Mouse (Mus musculus) forebrain, embryonic 10.5 days (tissue): ENCODE measurements around the gene Ripk1. TPM values are rescaled to one million over a fixed set of nuclear protein-coding genes. Genes with fewer than 3 reads are reported as not detected.

ENCODE experiments used
- DNase-seq: peaks from one replicate; pipeline ENCODE4 v3.0.0-alpha.2; 2017; ENCODE audit warnings: low spot score; ENCODE audit errors: extremely low spot score
- H3K27ac ChIP-seq: fragments of 300-500 bp; sonication (generic); 2 replicates; pipeline ENCODE4 v1.5.1; 2016; ENCODE audit warnings: mild to moderate bottlenecking
- H3K27me3 ChIP-seq: fragments of 300-500 bp; sonication (generic); 2 replicates; pipeline ENCODE4 v1.6.1; 2016; ENCODE audit warnings: mild to moderate bottlenecking; ENCODE audit not compliant: poor library complexity, severe bottlenecking
- H3K36me3 ChIP-seq: fragments of 300-500 bp; sonication (generic); replicated peaks from 2 replicates; pipeline ENCODE4 v1.6.1; 2016; ENCODE audit warnings: mild to moderate bottlenecking, moderate library complexity
- H3K4me1 ChIP-seq: fragments of 300-500 bp; sonication (generic); 2 replicates; pipeline ENCODE4 v1.6.1; 2016
- H3K4me3 ChIP-seq: fragments of 300-500 bp; sonication (generic); 2 replicates; pipeline ENCODE4 v1.5.1; 2016; ENCODE audit warnings: mild to moderate bottlenecking, moderate library complexity
- H3K9me3 ChIP-seq: fragments of 300-500 bp; sonication (generic); 2 replicates; pipeline ENCODE4 v1.6.1; 2016; ENCODE audit warnings: mild to moderate bottlenecking, moderate library complexity
- WGBS: fragments of 180-500 bp; shearing (Covaris S2); methylation state at CpG from one replicate; pipeline ENCODE4 v1.1.7; 2016; 5-methylcytosine and 5-hydroxymethylcytosine counted together
- polyA plus RNA-seq: library from polyadenylated mRNA; unstranded; fragments of >200 nt; fragmentation: Nextera tagmentation; extraction: Ambion mirVana; gene quantifications from 2 replicates; pipeline ENCODE4 v1.2.1, GENCODE M21; 2016

Ripk1 gene
- polyA plus RNA-seq, 1 experiment from 2014 or later: 7.0 TPM

DNA sequence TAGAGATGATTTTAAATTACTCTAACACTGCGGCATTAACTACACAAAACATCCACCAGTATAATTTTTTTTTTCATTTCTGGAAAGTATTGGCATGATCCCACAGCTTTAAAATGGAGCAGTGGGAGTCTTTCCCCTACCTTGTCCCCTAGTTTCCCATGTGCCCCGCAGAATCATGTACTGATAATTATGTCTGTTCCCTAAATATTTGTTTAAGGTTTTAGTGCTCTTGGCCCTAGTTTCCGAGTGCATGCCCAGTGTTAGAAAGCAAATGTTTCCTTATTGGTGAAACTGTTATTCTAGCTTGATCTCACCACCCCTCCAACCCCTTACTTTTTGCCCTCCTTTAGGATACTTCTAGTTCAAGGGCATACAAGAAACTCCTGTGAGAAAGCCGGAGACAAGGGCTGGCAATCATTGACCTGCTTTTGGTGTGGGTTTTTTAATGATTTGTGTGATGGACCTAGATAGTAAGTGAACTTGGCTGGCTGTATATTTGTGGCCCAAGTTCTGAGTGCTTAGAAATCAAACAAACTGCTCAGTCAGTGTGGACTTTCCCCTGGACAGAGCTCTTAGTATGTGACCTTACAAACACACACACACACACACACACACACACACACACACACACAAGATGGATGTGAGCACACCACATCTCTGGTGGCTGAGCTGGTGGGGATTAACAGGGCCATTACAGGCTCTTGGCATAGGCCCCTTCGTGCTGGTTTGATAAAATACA is 43.5 kb downstream of the Ripk1 start:
- WGBS: 69% methylated on average over 5 of the region's 5 CpGs

DNA sequence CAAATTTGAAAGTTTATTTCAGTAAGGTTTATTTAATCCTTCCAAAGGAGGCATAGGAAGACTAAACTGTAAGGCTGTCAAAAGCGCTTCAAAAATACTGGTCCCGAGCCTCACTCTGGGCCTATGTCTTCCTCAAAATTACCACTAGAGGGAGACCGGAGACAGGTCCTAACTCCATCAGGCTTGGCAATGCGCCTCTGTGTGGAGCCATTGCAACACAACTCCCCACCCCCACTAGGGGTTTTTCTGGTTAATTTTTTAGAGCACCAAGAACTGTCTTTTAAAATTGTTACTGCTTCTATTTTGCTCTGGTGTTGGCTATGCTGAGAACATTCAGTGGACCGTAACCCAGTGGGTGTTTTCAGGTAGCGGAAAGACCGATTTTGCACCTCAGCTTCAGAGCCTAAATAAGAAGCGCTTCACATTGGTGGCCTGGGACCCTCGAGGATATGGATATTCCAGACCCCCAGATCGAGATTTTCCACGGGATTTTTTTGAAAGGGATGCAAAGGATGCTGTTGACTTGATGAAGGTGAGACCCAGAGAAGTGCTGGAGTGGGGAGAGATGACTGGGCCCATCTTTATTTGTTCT is 44.4 kb downstream of the Ripk1 start:
- WGBS: 44% methylated on average over 11 of the region's 11 CpGs
- Histone ChIP-seq H3K27ac (peak overlapping the region; percentile 40), H3K36me3 (peaks cover 22% of the 10 kb centered on the region), H3K4me3 (no peak overlapping the region), H3K27me3 (no peaks in the 10 kb centered on the region), H3K4me1 (0 out of 2 replicates have a peak, but pooled peaks cover 3% of the 10 kb centered on the region), H3K9me3 (no peaks in the 10 kb centered on the region)
- DNase-seq: peak; percentile 61

More for the DNA sequence above, 43.5 kb downstream of the Ripk1 start:
- Histone ChIP-seq H3K27me3 (no peaks in the 10 kb centered on the region), H3K4me1 (0 out of 2 replicates have a peak, but pooled peaks cover 3% of the 10 kb centered on the region), H3K4me3 (no peak overlapping the region), H3K27ac (no peak overlapping the region), H3K9me3 (no peaks in the 10 kb centered on the region), H3K36me3 (peaks cover 22% of the 10 kb centered on the region)
- DNase-seq: no peak

DNA sequence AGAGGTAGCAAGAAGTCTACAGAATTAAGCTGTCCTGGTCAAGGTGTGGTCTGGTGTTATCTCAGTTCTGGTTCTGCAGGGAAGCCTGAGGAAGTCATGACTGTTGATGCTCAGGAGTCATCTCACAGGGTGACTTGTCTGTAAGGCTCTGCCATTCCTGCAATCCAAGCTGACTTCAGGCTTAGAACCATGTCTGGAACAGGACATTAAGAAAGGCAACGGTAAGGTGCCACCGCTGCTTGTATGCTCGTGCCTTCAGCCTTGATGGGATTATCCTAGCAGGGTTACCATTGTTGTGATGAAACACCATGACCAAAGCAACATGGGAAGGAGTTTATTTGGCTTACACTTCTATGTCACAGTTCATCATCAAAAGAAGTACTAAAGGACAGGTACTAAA is 45.4 kb downstream of the Ripk1 start:
- no peaks in the 10 kb centered on the region for H3K27me3 ChIP-seq
- 87% methylated on average over 3 of the region's 3 CpGs for WGBS

DNA sequence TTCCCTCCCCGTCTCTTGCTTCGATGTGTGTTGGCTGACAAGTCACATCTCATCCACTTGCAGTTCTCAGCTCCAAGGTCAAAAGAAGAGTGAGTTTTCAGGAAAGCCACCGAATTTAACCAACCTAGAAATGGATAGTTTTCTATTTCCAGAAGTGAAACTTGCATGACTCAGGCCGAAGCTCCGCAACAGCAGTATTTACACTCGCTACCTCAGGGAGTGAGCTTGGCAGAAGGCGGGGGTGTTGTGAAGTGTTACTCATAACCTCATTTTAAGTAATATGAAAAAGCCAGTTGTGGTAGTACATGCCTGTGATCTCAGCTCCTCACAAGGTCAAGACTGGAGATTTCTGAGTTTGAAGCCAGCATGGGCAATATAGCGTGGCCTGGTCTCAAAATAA is 48.3 kb downstream of the Ripk1 start:
- no peak for DNase-seq
- Histone ChIP-seq H3K4me1 (peaks cover 6% of the 10 kb centered on the region), H3K36me3 (peaks cover 40% of the 10 kb centered on the region), H3K27ac (no peak overlapping the region), H3K9me3 (no peaks in the 10 kb centered on the region), H3K27me3 (no peaks in the 10 kb centered on the region), H3K4me3 (no peak overlapping the region)
- 94% methylated on average over 8 of the region's 8 CpGs for WGBS

More for the DNA sequence above, 45.4 kb downstream of the Ripk1 start:
- DNase-seq: no peak
- Histone ChIP-seq H3K27ac (no peak overlapping the region), H3K4me1 (0 out of 2 replicates have a peak, but pooled peaks cover 3% of the 10 kb centered on the region), H3K36me3 (peaks cover 22% of the 10 kb centered on the region), H3K4me3 (no peak overlapping the region), H3K9me3 (no peaks in the 10 kb centered on the region)

DNA sequence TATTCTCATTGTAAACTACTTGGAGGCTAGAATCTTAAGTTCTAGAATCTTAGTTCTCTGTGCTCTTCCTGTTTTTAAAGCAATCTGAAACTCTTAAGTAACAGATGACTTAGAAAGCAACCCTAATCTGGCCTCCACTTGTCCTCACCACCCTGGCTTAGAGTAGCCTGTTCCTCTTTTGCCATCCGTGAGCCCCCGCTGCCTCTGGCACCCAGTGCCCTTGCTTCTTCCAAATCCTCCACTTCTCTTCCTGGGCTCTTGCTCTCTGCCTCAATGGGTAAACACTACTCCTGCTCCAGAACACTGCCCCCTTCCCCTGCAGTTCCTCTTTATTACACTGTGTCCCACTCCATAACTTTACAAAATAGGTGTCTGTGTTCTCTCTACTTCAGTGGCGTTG is 49.5 kb downstream of the Ripk1 start:
- no peaks in the 10 kb centered on the region for H3K27me3 ChIP-seq
- peaks cover 7% of the 10 kb centered on the region; the same call in 1 of the 2 replicates for H3K9me3 ChIP-seq
- peaks cover 6% of the 10 kb centered on the region for H3K4me1 ChIP-seq
- peaks cover 51% of the 10 kb centered on the region for H3K36me3 ChIP-seq
- no peak overlapping the region for H3K4me3 ChIP-seq
- no peak for DNase-seq
- no peak overlapping the region for H3K27ac ChIP-seq
- 97% methylated on average over 3 of the region's 3 CpGs for whole genome bisulfite sequencing

DNA sequence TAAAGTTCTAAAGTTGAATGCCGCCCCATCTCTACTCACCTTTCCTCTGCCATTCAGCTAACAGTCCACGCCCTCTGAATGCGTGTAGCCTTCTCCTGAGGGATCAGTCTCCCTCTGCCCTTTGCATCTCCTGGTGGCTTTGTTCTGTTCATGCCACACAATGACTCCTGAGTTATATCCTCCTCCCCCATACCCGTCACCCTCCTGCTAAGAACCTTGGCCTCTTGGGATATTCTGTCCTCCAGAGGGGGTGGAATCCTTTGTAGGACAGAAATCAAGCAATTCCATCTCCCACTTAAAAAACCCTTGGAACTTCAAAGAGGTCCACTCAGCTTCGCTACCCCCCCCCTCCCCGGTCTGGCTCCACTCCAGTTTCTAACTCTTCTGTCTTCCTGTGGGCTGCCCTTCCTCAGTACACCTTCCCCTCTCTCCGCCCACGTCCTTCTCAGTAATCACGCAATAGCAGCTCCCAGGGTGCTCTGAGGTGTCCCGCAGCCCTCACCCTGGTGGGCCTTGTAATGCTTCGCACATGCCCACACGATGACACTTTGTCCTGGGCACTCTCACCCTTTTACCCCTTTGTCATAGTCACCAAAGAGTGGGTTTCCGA is 51.6 kb downstream of the Ripk1 start:
- peaks cover 39% of the 10 kb centered on the region for H3K36me3 ChIP-seq
- H3K27ac ChIP-seq: no peak overlapping the region
- H3K4me1 ChIP-seq: peaks cover 6% of the 10 kb centered on the region
- DNase-seq: no peak
- H3K4me3 ChIP-seq: no peak overlapping the region
- no peaks in the 10 kb centered on the region for H3K27me3 ChIP-seq
- WGBS: 80% methylated on average over 13 of the region's 13 CpGs
- H3K9me3 ChIP-seq: peaks cover 7% of the 10 kb centered on the region; the same call in 1 of the 2 replicates

DNA sequence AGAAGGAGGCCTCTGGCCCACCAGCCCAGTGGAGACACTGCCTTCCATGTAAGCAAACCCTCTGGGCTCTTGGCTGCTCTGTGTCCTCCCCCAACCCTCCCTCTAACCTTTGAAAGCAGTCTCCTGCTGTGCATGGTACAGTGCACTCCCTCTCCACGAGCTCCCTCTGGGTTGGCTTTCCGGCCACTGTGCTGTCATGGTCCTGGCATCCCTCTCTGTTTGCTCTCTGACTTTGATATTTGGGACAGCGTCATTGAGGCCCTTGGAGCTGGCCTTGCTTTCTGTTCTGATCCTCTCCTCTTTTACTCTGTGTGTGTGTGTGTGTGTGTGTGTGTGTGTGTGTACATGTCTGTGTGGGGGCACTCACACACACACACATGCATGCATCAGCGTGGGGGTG is 52.2 kb downstream of the Ripk1 start:
- Histone ChIP-seq H3K4me3 (no peak overlapping the region), H3K27me3 (no peaks in the 10 kb centered on the region), H3K27ac (no peak overlapping the region), H3K9me3 (peaks cover 7% of the 10 kb centered on the region; the same call in 1 of the 2 replicates), H3K36me3 (peaks cover 39% of the 10 kb centered on the region), H3K4me1 (peaks cover 6% of the 10 kb centered on the region)
- no peak for DNase-seq
- WGBS: 72% methylated on average over 4 of the region's 4 CpGs

DNA sequence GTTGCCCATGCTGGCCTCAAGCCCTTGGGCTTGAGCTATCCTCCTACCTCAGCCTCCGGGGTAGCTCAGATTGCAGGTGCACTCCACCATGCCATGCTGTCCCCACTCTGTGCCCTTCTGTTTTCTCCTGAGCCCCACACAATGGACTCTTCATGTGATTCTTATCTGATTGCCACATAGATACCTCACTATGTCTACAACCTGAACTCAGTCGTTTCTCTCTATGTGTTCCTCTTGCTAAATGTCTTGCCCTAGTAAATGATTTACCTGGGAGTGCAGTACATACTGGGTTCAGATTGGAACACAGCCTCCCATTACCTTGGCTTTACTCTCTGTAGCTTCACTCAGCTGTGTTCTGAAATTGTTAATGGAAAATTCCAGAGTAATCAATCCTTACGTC is 52.8 kb downstream of the Ripk1 start:
- no peak overlapping the region for H3K27ac ChIP-seq
- 91% methylated on average over 3 of the region's 3 CpGs for WGBS
- no peaks in the 10 kb centered on the region for H3K27me3 ChIP-seq
- H3K36me3 ChIP-seq: peaks cover 39% of the 10 kb centered on the region
- H3K9me3 ChIP-seq: peaks cover 7% of the 10 kb centered on the region; the same call in 1 of the 2 replicates
- DNase-seq: no peak
- H3K4me3 ChIP-seq: no peak overlapping the region
- peaks cover 6% of the 10 kb centered on the region for H3K4me1 ChIP-seq

DNA sequence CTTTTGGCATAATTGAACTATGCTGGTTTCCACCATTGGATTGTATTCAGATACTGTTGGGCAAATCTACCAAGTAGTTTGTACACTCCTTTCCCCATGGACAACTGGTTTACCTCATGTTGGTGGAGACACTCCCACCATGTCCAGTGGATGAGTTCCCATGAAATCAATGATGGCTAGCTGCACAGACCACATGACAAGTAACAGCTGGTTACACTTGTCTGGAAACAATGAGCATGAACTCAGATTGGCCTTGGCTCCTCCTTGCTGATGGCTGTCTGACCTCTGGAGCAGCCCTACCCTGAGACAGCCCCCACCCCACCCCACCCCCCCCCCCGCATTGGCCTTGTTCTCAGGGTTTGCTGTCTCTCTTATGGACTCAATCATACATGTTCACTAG is 55.1 kb downstream of the Ripk1 start:
- 100% methylated on average over 1 of the region's 1 CpGs for WGBS

DNA sequence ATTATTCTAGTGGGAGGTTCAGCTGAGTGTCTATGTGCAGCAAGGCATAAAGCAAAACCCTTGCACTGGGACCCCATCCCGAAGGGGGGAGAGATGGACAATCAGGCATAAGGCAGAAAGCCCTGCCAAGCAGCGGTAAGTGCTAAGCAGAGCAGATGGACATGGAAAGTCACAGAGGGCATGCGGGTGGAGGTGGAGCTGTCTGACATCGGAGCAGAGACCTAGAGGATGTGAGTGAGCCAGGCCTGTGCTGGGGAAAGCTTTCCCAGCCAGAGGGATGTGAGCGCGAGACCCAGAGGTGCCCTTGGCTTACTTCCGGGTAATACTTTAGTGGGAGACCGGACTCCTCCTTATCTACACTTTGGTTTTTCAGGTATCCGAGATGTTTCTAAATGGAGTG is 57.9 kb downstream of the Ripk1 start:
- Histone ChIP-seq H3K27me3 (no peaks in the 10 kb centered on the region), H3K4me1 (no peaks in the 10 kb centered on the region), H3K27ac (no peak overlapping the region), H3K9me3 (peaks cover 7% of the 10 kb centered on the region; the same call in 1 of the 2 replicates), H3K4me3 (no peak overlapping the region), H3K36me3 (peaks cover 42% of the 10 kb centered on the region)
- DNase-seq: no peak
- WGBS: 90% methylated on average over 9 of the region's 9 CpGs

More for the DNA sequence above, 55.1 kb downstream of the Ripk1 start:
- H3K27me3 ChIP-seq: no peaks in the 10 kb centered on the region
- H3K36me3 ChIP-seq: peaks cover 37% of the 10 kb centered on the region
- H3K9me3 ChIP-seq: peaks cover 7% of the 10 kb centered on the region; the same call in 1 of the 2 replicates
- H3K27ac ChIP-seq: no peak overlapping the region
- no peak for DNase-seq
- peaks cover 6% of the 10 kb centered on the region for H3K4me1 ChIP-seq
- H3K4me3 ChIP-seq: no peak overlapping the region

DNA sequence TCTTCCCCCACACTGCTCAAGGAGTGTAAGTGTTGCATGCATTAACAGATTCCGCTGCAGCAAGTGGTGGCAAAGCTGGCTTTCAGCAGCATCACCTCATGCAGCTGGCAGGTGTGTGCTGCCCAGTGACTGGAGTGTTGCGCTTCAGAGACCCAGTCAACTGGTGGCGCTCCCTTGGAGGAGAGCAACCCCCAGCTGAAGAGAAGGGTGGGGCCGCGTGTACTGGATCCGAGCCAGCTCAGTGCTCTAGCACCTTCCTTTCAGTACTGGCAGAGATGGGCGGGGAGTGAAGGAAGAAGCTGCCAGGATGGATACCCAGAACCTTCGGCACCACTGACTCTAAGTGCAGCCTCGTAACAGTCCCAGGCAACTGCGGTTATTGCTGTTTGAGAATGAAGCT is 60.3 kb downstream of the Ripk1 start:
- H3K27me3 ChIP-seq: no peaks in the 10 kb centered on the region
- no peak overlapping the region for H3K4me3 ChIP-seq
- H3K4me1 ChIP-seq: peaks cover 6% of the 10 kb centered on the region; the same call in 1 of the 2 replicates
- no peak for DNase-seq
- no peak overlapping the region for H3K27ac ChIP-seq
- no peaks in the 10 kb centered on the region for H3K9me3 ChIP-seq
- WGBS: 92% methylated on average over 10 of the region's 10 CpGs
- peaks cover 26% of the 10 kb centered on the region for H3K36me3 ChIP-seq

DNA sequence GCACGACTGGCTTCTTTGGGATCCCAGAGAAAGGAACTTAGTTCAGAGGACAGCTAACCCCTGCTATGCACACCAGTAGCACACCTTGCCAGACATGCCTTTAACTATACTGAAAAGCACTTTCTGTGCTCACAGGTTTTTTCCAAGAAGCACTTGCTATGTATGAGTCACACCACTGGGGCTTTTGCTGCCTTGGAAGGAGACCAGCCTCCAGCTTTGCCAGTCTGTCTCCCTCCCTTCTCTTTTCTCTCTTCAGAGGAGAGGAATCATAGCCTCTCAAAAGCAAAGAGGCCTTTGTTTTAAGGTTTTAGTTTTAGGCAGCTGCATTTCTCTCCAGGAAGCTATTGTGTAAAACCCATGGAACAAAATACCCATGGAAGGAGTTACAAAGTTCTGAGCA is 64.2 kb downstream of the Ripk1 start:
- WGBS: 56% methylated on average over 1 of the region's 1 CpGs
- Histone ChIP-seq H3K27ac (no peak overlapping the region), H3K4me3 (no peak overlapping the region), H3K27me3 (no peaks in the 10 kb centered on the region), H3K4me1 (peaks cover 27% of the 10 kb centered on the region), H3K36me3 (peaks cover 19% of the 10 kb centered on the region), H3K9me3 (no peaks in the 10 kb centered on the region)
- no peak for DNase-seq

DNA sequence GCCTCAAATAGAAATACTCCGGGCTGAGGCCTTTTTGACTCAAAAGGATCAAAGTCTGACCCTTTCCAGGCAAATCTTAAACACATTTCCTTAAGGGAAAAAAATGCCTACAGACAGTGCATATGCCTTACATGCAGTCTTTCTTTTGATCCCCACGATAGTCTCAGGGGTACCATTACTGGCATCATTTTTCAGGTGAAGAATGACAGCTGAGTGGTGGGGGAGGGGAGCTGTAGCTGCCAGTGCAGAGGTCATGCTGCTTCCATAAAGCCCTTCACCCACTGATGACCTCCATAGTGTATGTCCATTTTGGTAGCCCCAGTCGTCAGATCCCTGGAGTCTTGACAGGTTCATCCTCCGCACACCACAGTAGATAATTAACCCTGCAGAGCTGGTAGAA is 68.1 kb downstream of the Ripk1 start:
- Histone ChIP-seq H3K27me3 (no peaks in the 10 kb centered on the region), H3K4me3 (no peak overlapping the region), H3K4me1 (peaks cover 41% of the 10 kb centered on the region), H3K27ac (no peak overlapping the region), H3K36me3 (peaks cover 11% of the 10 kb centered on the region), H3K9me3 (no peaks in the 10 kb centered on the region)
- WGBS: 80% methylated on average over 4 of the region's 4 CpGs
- DNase-seq: no peak
